Mouse (Mus musculus) gastrocnemius, adult 8-10 months (tissue): ENCODE data around the gene Abhd6. TPM values are rescaled to one million over a fixed set of nuclear protein-coding genes. Genes with fewer than 3 reads are reported as not detected.

Source experiments
- total RNA-seq, 4 experiments: library from RNA; stranded (reverse); gene quantifications; 2 replicates each; pipeline ENCODE4 v1.2.4; 2022

The Abhd6 gene
- total RNA-seq, 4 experiments from 2014 or later: 6.8 to 10.2 (median 8.3) TPM

Other genes with a start within 250 kb of the Abhd6 start
- gene Gm26661, start 211.3 kb upstream of the Abhd6 start, total RNA-seq: not detected
- gene Flnb, start 184.9 kb upstream of the Abhd6 start, total RNA-seq: 1 to 10 TPM; 4.7 to 8.3 (median 5.6) TPM
- gene Gm45521, start 45.6 kb upstream of the Abhd6 start, total RNA-seq: not detected
- not detected for gene Dnase1l3, start 8.3 kb upstream of the Abhd6 start, total RNA-seq
- 10 to 100 TPM; 31.3 to 35.1 (median 33.2) TPM for gene Rpp14, start 77.5 kb downstream of the Abhd6 start, total RNA-seq
- gene Pxk, start 95.3 kb downstream of the Abhd6 start, total RNA-seq: 10 to 100 TPM; 11.4 to 14.9 (median 12.6) TPM
- 100 to 1,000 TPM; 268 to 280 (median 272) TPM for gene Pdhb, start 170.1 kb downstream of the Abhd6 start, total RNA-seq
- 10 to 100 TPM in 1 of 4 experiments, 1 to 10 TPM in 3; 7.7 to 10.4 (median 8.2) TPM for gene Kctd6, start 211.2 kb downstream of the Abhd6 start, total RNA-seq